Mouse (Mus musculus) adrenal gland, postnatal 10 days (tissue): ENCODE results near the gene Atxn1. TPM values are rescaled to one million over a fixed set of nuclear protein-coding genes. Genes with fewer than 3 reads are reported as not detected.

Source experiments
- DNase-seq: peaks from one replicate; pipeline ENCODE4 v3.0.0; 2021; ENCODE audit warnings: mixed read lengths
- total RNA-seq, 2 experiments: library from RNA; stranded (reverse); gene quantifications; 2 replicates each; pipeline ENCODE4 v1.2.3; 2021

Atxn1 gene
- total RNA-seq, 2 experiments from 2014 or later: 25.2 to 41.2 TPM

DNA sequence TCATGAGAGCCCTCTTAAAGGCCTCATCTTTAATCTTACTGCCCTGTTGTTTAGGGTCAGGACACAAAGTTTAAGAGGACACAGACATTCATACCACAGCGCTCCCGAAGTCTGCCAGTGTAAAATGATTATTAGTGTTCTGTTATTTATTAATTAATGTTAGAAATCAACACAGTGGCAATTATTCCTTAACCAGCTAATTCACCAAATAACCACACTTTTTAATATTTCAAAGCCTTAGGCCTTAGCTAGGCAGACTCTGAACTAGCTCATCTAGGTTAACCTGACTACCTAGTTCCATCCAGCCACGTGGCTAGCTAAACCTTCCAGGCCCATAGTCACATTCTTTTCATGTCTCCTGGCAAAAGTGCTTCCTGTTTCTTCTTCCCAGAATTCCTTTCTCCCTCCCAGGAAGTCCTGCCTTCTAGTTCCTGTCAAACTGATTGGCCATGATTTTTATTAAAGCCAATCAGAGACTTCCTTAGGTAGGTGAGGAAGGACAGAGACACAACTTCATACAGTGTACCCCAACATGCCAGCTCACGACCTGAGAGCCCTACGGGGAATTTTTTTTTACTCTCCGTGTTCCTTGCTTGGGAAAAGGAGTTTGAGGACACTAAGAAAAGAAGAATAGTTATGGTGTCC lies 439.9 kb downstream of the Atxn1 start:
- no peak for DNase-seq

- DNase-seq: peak; percentile 64
These were observed 440.5 kb downstream of the Atxn1 start for GRCm38 (mm10) chr13:45524305-45524704.

GRCm38 (mm10) chr13:45516501-45517393 lies 448.1 kb downstream of the Atxn1 start:
- DNase-seq: peak; percentile 60

- no peak for DNase-seq
These were observed 449.9 kb downstream of the Atxn1 start for GRCm38 (mm10) chr13:45514832-45515422.

DNA sequence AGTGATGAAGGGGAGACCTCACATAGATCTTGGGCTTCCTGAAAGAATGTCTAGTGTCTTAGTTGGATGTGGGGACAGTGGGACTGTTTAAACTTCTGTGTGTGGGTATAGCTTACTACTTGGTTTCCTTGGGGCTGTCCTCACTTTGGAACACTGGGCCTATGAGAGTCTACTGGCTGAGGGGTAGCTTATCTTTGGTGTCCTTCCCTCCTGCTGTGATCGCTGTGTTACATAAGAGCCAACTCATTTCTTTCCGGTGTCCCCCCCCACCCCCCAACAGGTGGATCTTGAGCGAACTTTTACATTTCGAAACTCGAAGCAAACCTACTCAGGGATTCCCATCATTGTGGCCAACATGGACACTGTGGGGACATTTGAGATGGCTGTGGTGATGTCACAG lies 450.7 kb downstream of the Atxn1 start:
- no peak for DNase-seq

GRCm38 (mm10) chr13:45513009-45513984 lies 451.5 kb downstream of the Atxn1 start:
- no peak for DNase-seq

DNA sequence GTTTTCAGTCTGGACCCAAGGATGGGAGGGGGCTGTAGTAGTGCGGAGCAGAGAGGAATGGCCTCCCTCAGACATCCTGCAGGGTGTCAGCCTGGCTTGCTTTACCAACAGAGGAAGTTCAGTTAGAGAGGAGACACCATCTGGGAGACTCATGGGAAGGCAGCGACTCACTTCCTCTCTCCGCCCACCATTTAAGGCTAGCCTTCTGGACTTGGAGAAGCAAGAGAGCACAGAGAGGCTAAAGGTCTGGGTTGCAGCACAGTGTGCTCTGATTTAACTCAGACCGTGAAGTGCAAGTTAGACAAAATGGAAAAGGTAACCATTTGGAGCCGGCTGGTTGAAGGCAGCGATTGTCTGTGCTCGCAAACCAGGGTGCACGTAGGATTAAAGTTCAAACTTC lies 452.3 kb downstream of the Atxn1 start:
- no peak for DNase-seq

DNA sequence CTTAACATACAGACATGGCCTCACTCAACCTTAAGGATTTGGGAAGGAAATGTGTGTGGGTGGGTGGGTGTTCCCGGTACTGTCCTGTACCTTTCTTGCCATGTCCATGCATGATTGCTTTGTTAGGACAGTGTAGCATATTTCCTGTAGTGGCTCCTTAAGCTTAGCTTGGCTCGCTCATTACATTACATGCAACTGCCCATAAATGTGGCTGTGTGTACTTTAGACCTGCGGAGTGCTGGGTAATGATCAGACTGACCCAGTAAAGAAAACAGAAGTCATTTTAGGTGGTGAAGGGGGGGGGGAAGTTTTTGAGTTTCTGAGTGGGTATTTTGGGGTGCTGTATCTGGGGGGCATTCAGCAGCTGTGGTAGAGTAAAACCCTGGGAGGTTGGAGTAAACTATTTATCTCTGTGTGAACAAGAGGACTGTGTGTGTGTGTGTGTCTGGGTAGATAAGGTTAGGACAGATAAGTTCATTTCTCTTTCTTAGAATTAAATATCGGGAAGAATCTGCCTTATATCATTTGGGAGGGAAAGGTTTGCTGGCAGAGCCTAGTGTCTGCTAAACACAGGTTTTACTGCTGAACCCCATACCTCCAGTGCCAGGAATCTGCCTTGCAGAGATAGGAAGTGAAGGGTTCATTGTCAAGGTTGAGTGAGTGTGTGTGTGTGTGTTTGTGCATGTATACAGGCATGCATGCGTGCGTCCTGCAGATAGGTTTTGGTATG lies 452.9 kb downstream of the Atxn1 start:
- DNase-seq: no peak

GRCm38 (mm10) chr13:45509366-45509765 lies 455.4 kb downstream of the Atxn1 start:
- DNase-seq: no peak

DNA sequence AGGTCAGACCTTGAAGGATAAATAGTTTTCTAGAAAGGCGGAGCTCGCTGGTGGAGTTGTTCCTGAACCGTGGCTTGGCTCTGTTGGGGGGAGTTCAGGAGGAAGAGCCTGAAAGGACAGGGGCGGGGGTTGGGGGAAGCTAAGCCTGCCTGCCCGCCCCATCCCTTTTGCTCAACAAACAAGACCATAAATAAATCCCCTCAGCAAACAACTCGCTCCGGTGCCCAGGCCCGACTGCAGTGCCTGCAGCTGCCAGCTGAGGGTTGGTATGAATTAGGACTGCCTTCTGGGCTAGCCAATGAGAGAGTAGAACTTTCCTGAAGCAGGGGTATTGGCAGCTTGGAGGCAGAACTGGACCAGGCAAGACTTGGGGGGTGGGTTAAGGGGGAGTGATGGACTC lies 456.3 kb downstream of the Atxn1 start:
- peak; percentile 75 for DNase-seq

DNA sequence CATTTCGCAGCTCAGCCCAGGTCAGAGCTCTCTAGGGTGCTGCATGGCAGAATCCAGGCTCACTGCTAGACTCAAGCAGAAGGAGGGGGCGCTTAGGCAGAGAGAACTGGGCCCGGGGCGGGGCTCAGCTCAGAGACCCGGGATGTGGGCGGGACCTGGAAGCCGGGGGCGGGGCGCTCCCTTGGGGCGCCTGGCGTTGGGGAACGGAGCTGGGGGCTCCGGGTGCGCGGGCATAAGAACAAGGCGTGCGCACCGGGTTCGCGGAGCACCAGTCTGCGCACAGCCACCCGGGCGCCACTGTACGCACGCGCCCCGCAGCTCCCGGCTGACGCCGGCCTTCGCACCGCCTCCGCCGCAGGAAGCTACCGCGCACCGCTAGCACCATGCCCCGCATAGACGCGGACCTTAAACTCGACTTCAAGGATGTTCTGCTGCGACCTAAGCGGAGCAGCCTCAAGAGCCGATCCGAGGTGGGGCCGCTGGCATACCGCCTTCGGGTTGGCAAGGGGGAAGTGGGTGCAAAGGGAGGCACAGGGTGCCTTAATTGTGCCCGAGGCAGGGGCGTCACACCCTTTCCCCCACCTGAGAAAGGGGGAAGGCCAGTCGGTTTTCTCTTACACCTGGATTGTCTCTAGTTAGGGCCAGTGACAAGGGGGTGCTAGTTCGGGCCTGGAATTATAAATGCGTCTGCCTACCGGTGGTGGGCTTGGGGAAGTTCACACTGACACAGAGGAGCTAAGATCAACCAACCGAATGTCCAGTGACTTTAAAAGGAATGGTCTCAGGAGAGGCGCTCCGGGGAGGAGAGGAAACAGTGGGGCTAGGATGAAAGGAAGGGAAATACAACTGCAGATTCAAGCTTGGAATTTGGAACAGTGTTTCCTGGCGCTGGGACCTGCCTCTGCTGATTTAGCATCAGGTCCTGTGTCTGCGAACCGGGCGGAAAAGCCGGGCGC lies 457.3 kb downstream of the Atxn1 start, which contains the start of gene Gmpr:
TSS of gene Gmpr (plus strand) at position 171 of the 956 bp plus-strand sequence.
- DNase-seq: peak; percentile 92

- DNase-seq: peak; percentile 79
These were observed 459.3 kb downstream of the Atxn1 start for GRCm38 (mm10) chr13:45505546-45505945.

- no peak for DNase-seq
These were observed 462.0 kb downstream of the Atxn1 start for GRCm38 (mm10) chr13:45502791-45503190.

DNA sequence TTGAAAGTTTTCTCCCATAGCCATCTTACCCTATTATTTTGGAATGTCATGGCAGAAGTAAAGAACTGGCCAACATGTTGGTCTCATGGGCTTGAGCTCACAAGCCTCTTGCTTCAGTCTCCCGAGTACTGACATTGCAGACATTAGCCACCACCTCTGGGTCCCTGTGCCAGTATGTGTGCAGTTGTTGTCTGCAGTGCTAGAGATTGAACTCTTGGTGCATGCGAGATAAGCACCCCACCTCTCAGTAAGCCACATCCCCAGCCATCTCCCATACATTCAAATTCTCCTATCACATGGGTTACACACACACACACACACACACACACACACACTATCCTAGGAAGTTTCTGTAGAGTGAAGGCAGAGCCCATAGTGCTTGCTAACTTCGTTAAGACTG lies 464.9 kb downstream of the Atxn1 start:
- DNase-seq: no peak
